Mouse (Mus musculus): ENCODE measurements around the gene Fhl2. TPM values are rescaled to one million over a fixed set of nuclear protein-coding genes. Genes with fewer than 3 reads are reported as not detected.
A peak's percentile ranks its signal among the peaks of the same experiment; 100 is the strongest.

Gene Fhl2
- polyA plus RNA-seq, 1 experiment, result 120 TPM

GRCm38 (mm10) chr1:43110556-43110955 is 86.2 kb downstream of the Fhl2 start:
- no peak for DNase-seq (ENCODE audit: low spot score)

DNA sequence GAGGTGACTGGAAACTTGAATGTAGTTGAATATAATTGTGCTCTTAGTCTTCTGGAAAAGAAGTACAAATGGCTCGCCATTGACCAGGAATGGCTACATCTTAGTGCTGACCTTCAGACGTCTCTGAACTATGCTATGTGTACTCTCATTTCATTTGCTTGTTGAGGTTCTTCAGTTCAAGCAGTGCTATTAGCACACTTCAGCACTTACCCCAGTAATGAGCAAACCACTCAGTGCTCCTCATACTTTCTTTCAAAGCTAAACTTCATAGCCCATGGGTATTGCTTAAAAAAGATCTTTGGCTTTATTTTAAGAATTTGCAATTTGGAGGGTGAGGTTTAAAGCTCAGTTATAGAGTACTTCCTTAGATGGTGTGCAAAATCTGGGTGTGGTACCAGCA is 88.1 kb downstream of the Fhl2 start:
- no peak for DNase-seq (ENCODE audit: low spot score)

GRCm38 (mm10) chr1:43098031-43098984 is 98.5 kb downstream of the Fhl2 start, which contains the start of the genes Tgfbrap1 and AI597479:
Gene Tgfbrap1, minus strand, starts transcription at chr1:43098637.
Gene AI597479, plus strand, starts transcription at chr1:43098710.
- peak; percentile 93 for DNase-seq (ENCODE audit: low spot score)

GRCm38 (mm10) chr1:43094206-43094605 is 102.6 kb downstream of the Fhl2 start:
- DNase-seq (ENCODE audit: low spot score), result no peak

DNA sequence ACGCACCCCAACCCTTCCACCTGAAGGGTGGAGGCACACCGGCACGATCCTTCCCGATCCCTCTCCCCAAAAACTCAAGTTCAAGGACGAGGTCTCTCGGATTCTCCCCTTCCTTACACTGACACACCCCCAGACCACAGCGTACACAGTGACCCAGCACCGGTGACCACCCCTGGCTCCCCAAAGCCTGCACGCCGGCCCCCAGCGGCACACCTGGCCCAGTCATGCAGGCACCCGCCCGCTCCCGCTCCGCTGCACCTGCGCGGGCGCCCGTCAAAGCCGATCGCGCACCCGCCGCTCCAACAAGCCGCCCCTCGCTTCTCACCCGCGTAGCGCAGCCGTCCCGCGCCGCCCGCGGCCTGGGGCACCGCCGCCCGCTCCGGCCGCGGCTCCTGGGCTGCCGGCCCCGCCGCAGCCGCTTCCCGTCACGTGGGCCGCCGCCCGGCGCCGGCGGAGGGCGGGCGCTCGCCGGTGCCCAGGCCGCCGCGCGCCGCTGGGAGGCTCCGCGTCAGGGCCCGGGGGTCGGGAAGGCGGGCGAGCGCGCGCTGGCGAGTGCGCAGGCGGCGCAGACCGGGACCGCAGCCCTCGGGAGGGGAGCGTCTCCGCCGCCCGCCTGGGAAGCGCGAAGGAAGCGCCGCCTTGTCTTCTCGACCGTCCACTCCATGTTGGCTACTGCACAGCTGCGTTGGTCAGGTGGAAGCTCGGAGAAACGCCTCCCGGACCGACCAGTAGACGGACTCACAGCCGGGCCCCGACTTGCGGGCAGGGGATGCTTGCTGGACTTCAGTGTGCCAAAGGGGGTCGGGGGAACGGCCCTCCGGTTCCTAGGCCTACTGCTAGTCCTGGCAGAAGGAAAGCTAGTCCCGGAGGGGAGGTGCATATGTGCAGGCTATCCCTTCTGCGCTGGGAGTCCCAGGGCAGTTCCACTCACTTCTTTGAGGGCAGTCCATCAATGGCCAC is 104.4 kb downstream of the Fhl2 start:
- DNase-seq (ENCODE audit: low spot score), result peak; percentile 74

DNA sequence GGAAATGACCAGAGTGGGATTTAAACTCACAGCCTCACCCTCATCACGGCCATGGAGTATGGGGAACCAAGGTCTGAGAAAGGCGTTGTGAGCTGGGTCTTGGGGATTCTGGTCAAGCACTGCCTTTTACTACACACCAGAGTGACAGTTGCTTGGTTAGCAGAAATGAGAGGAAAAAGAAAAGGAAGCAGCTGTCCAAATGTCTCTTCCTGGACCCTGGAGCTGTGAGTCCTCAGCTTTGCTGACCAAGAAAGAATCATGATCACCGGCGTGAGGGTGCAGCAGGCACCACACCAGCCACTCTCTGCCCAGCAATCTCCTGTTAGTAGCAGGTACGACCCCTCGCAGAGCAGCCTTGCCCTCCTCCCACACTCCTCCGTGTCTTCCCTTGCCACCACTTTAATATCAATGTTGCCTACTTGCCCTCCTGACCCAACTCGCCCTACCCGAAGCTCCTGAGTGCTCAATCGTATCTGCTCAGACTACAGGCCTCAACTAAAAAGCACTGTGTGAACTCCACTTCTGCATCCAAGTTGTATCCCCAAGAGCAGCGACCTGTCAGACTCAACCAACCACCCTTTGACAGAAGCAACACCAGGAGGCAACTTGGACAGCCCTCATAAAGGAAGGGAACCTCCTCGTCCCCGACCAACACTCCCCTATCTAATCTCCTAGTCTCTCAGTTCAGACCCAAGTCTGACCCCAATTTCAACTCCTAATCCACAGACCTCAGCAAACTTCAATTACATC is 105.3 kb downstream of the Fhl2 start:
- no peak for DNase-seq (ENCODE audit: low spot score)

DNA sequence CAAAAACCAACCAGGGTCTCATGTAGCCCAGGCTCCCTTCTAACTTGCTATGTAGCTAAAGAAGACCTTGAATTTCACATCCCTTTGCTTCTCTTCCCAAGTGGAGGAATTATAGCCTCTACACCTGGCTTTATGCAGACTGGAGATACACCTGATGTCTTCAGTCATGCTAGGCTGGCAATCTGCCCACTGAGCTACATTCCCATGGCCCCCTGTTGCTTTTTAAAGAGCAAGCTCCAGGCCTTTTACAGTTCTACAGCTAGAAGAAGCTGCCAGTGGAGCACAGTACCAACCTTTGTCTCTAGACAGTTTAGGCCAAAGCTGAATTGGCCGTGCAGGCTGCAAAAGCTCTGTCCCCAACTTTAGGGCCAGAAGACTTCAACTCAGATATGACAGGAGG is 106.4 kb downstream of the Fhl2 start:
- DNase-seq (ENCODE audit: low spot score), result no peak

DNA sequence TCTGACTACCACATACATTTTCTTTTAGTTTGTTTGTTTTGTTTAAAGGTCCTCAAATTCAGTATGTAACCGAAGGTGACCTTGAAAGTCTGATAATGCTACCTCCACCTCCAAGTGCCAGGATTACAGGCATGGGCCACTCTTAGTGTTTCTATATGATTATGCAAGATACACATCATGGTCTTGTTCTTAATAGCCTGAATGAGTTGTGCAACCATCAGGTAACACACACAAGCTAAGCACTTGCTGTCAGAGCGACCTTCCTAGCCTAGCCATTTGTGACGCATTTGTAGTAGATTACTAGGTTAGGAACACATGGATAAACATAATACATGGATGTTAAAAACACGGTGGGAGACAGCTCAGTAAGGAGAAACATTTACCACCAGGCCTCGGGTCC is 113.8 kb downstream of the Fhl2 start:
- DNase-seq (ENCODE audit: low spot score), result no peak

DNA sequence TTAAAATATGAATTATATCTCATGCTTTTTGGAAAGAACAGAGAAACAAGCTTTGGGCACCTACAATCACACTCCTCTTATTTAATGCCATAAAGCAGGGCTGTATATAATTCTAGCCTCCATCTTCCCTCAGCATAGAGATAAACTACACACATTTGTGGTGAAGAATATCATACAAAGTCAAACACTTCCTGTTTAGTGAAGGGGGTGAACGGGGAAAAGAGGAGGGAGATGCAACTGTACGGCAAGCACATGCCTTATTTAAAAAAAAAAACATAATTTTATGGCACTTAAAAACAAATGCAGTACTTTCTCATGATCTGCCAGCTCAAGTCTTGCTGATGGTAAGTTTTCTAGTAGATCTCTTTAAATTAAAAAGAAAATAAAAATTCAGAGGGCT is 118.7 kb downstream of the Fhl2 start:
- DNase-seq (ENCODE audit: low spot score), result no peak

DNA sequence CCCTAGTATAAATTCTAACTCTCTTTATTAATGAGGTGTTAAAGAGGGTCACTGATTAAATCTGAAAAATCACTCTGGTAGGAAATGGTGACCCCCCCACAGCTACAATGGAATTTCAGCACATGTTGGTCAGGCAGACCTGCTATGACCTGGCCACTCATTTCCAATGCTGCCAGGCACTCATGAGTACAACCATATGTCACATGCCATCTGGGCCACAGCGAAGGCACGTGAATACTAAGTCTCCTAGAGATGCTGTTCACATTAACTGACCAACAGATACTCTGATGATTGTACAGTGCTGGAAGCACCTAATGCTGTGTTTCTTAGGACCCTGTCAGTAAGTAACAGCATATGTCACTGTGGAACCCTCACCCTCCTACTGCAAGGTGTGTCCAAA is 122.0 kb downstream of the Fhl2 start:
- no peak for DNase-seq (ENCODE audit: low spot score)

Other genes with a start within 250 kb of the Fhl2 start
- gene Gpr45, start 244.1 kb downstream of the Fhl2 start, polyA plus RNA-seq (2012; rRNA removed), result 0.28 and 0.32 TPM in 2 replicates
- gene Tgfbrap1, start 98.3 kb downstream of the Fhl2 start, polyA plus RNA-seq (2012; rRNA removed), result 22.2 and 23.2 TPM in 2 replicates
- gene AI597479, start 98.3 kb downstream of the Fhl2 start, polyA plus RNA-seq (2012; rRNA removed), result 21.7 and 24.2 TPM in 2 replicates
- 30.4 and 32.4 TPM in 2 replicates for gene Nck2, start 247.6 kb upstream of the Fhl2 start, polyA plus RNA-seq (2012; rRNA removed)